Mouse (Mus musculus) C2C12 (cell line): ENCODE measurements around the gene Mapre3. TPM values are rescaled to one million over a fixed set of nuclear protein-coding genes. Genes with fewer than 3 reads are reported as not detected.

ENCODE experiments used
- H3K27me3 ChIP-seq: one replicate; pipeline ENCODE4 v1.6.1; 2011; ENCODE audit not compliant: control insufficient read depth, insufficient read depth, insufficient read length
- H3K36me3 ChIP-seq: one replicate; pipeline ENCODE4 v1.6.1; 2011; ENCODE audit not compliant: control insufficient read depth, insufficient read depth
- H3K4me3 ChIP-seq: one replicate; pipeline ENCODE4 v1.5.1; 2011; ENCODE audit warnings: mild to moderate bottlenecking, control low read depth; ENCODE audit not compliant: poor library complexity, insufficient read depth, severe bottlenecking
- H3K79me2 ChIP-seq: one replicate; pipeline ENCODE4 v1.6.1; 2011; ENCODE audit not compliant: control insufficient read depth, insufficient read depth
- H3K79me3 ChIP-seq: one replicate; pipeline ENCODE4 v1.6.1; 2011; ENCODE audit warnings: low read depth, control low read depth
- H3ac ChIP-seq: one replicate; pipeline ENCODE3; 2011; ENCODE audit warnings: low read depth; ENCODE audit not compliant: control insufficient read depth, insufficient read length
- CEBPB ChIP-seq: IDR thresholded peaks from one replicate; pipeline ENCODE4 v1.6.1; 2011; ENCODE audit warnings: low read depth, mild to moderate bottlenecking, control low read depth, moderate library complexity
- CTCF ChIP-seq: IDR thresholded peaks from one replicate; pipeline ENCODE4 v1.5.1; 2011; ENCODE audit not compliant: control insufficient read depth, insufficient read depth, insufficient read length
- FOSL1 ChIP-seq: IDR thresholded peaks from one replicate; pipeline ENCODE4 v1.8.0; 2011; ENCODE audit warnings: mild to moderate bottlenecking, low read length; ENCODE audit not compliant: poor library complexity, insufficient read depth, severe bottlenecking
- MAX ChIP-seq: IDR thresholded peaks from one replicate; pipeline ENCODE4 v1.6.1; 2011; ENCODE audit warnings: mild to moderate bottlenecking, control low read depth
- MYOD1 ChIP-seq: IDR thresholded peaks from one replicate; pipeline ENCODE4 v1.6.1; 2011; ENCODE audit warnings: low read depth; ENCODE audit not compliant: control insufficient read depth, insufficient read length
- MYOG ChIP-seq: IDR thresholded peaks from one replicate; pipeline ENCODE4 v1.6.1; 2011; ENCODE audit not compliant: control insufficient read depth, insufficient read length; ENCODE audit errors: extremely low read depth
- USF1 ChIP-seq: IDR thresholded peaks from one replicate; pipeline ENCODE4 v1.6.1; 2011; ENCODE audit warnings: low read depth, mild to moderate bottlenecking, control low read depth, moderate library complexity
- polyA plus RNA-seq: library from polyadenylated mRNA; unstranded; fragments of >200 nt; fragmentation: generic; extraction: Trizol; gene quantifications from one replicate; pipeline ENCODE4 v1.2.1, GENCODE M21; 2012; ENCODE audit warnings: missing spikeins

Mapre3 gene
- polyA plus RNA-seq, 1 experiment = 12.0 TPM

GRCm38 (mm10) chr5:30853522-30853921, 39.1 kb downstream of the Mapre3 start:
- Histone ChIP-seq H3K36me3 (no peaks in the 10 kb centered on the region), H3K27me3 (no peaks in the 10 kb centered on the region), H3ac (no peak overlapping the region), H3K79me3 (no peaks in the 10 kb centered on the region), H3K79me2 (no peaks in the 10 kb centered on the region), H3K4me3 (no peak overlapping the region)
- no peak for TF ChIP-seq MAX
- no peak for TF ChIP-seq MYOD1
- no peak for TF ChIP-seq CTCF
- no peak for TF ChIP-seq MYOG
- no peak for TF ChIP-seq USF1

- Histone ChIP-seq H3K27me3 (no peaks in the 10 kb centered on the region), H3ac (no peak overlapping the region), H3K79me3 (no peaks in the 10 kb centered on the region), H3K4me3 (no peak overlapping the region), H3K36me3 (no peaks in the 10 kb centered on the region), H3K79me2 (no peaks in the 10 kb centered on the region)
- TF ChIP-seq USF1 (no peak), MYOG (no peak), FOSL1 (no peak), CTCF (no peak), CEBPB (no peak), MYOD1 (no peak), MAX (no peak)
Measured at GRCm38 (mm10) chr5:30855674-30856073, 41.2 kb downstream of the Mapre3 start.

- no peaks in the 10 kb centered on the region for H3K79me3 ChIP-seq
- no peak overlapping the region for H3ac ChIP-seq
- no peaks in the 10 kb centered on the region for H3K79me2 ChIP-seq
- no peak overlapping the region for H3K4me3 ChIP-seq
- TF ChIP-seq USF1 = no peak
- TF ChIP-seq FOSL1 = no peak
- TF ChIP-seq CTCF = no peak
- no peak for TF ChIP-seq MYOG
- no peak for TF ChIP-seq CEBPB
- TF ChIP-seq MAX = no peak
- no peak for TF ChIP-seq MYOD1
- no peaks in the 10 kb centered on the region for H3K36me3 ChIP-seq
- H3K27me3 ChIP-seq = no peaks in the 10 kb centered on the region
Measured at GRCm38 (mm10) chr5:30856124-30856523, 41.7 kb downstream of the Mapre3 start.

GRCm38 (mm10) chr5:30863852-30864251, 49.4 kb downstream of the Mapre3 start:
- TF ChIP-seq CEBPB (no peak), USF1 (no peak), MYOG (no peak), CTCF (no peak), FOSL1 (no peak), MYOD1 (no peak), MAX (no peak)
- Histone ChIP-seq H3K27me3 (no peaks in the 10 kb centered on the region), H3K36me3 (no peaks in the 10 kb centered on the region), H3ac (no peak overlapping the region), H3K79me3 (no peaks in the 10 kb centered on the region), H3K4me3 (no peak overlapping the region), H3K79me2 (no peaks in the 10 kb centered on the region)

- Histone ChIP-seq H3K36me3 (no peaks in the 10 kb centered on the region), H3K79me2 (no peaks in the 10 kb centered on the region), H3K4me3 (no peak overlapping the region), H3K27me3 (no peaks in the 10 kb centered on the region), H3K79me3 (no peaks in the 10 kb centered on the region), H3ac (no peak overlapping the region)
- no peak for TF ChIP-seq MAX
- TF ChIP-seq MYOG = no peak
- no peak for TF ChIP-seq FOSL1
- TF ChIP-seq MYOD1 = no peak
- no peak for TF ChIP-seq USF1
- no peak for TF ChIP-seq CEBPB
- no peak for TF ChIP-seq CTCF
Measured at GRCm38 (mm10) chr5:30864322-30864721, 49.9 kb downstream of the Mapre3 start.

GRCm38 (mm10) chr5:30866871-30867270, 52.4 kb downstream of the Mapre3 start:
- H3K79me3 ChIP-seq = peaks cover 8% of the 10 kb centered on the region
- TF ChIP-seq CEBPB = no peak
- TF ChIP-seq FOSL1 = no peak
- no peak for TF ChIP-seq CTCF
- TF ChIP-seq USF1 = no peak
- TF ChIP-seq MYOD1 = no peak
- TF ChIP-seq MYOG = no peak
- no peak for TF ChIP-seq MAX
- peaks cover 10% of the 10 kb centered on the region for H3K36me3 ChIP-seq
- H3K79me2 ChIP-seq = peaks cover 23% of the 10 kb centered on the region
- H3ac ChIP-seq = no peak overlapping the region
- no peak overlapping the region for H3K4me3 ChIP-seq
- H3K27me3 ChIP-seq = no peaks in the 10 kb centered on the region
